Mouse (Mus musculus) kidney, postnatal 0 days (tissue): Measurements from ENCODE around the gene Tapt1. TPM values are rescaled to one million over a fixed set of nuclear protein-coding genes. Genes with fewer than 3 reads are reported as not detected.
"Not testable (repeated sequence)": the region's sequence is repeated elsewhere in the genome, so short reads cannot be mapped to it uniquely, and the experiment has no call there.

ENCODE experiments used
- ATAC-seq: fragments of 200-750 bp; cut with Nextera tagmentation; replicated peaks from 2 replicates; pipeline ENCODE4 v1.8.0; 2017; ENCODE audit warnings: low read depth, moderate number of reproducible peaks, moderate TSS enrichment, moderate library complexity; ENCODE audit not compliant: low FRiP score
- DNase-seq: peaks from one replicate; pipeline ENCODE4 v3.0.0-alpha.2; 2016; ENCODE audit warnings: low spot score
- H3K27ac ChIP-seq: fragments of 300-500 bp; sonication (generic); 2 replicates; pipeline ENCODE4 v1.5.1; 2014; ENCODE audit warnings: mild to moderate bottlenecking
- H3K27me3 ChIP-seq: fragments of 300-500 bp; sonication (generic); 2 replicates; pipeline ENCODE4 v1.6.1; 2014; ENCODE audit warnings: low read length, mixed read lengths; ENCODE audit not compliant: insufficient read depth
- H3K36me3 ChIP-seq: fragments of 300-500 bp; sonication (generic); 2 replicates; pipeline ENCODE4 v1.6.1; 2014; ENCODE audit warnings: low read length, mixed read lengths; ENCODE audit not compliant: insufficient read depth
- H3K4me1 ChIP-seq: fragments of 300-500 bp; sonication (generic); replicated peaks from 2 replicates; pipeline ENCODE4 v1.6.1; 2014; ENCODE audit warnings: antibody characterized with exemption, low read length, mixed read lengths; ENCODE audit not compliant: insufficient read depth
- H3K4me2 ChIP-seq: fragments of 300-500 bp; sonication (generic); 2 replicates; pipeline ENCODE4 v1.6.1; 2014; ENCODE audit warnings: mild to moderate bottlenecking, low read length, moderate library complexity, mixed read lengths
- H3K4me3 ChIP-seq: fragments of 300-500 bp; sonication (generic); replicated peaks from 2 replicates; pipeline ENCODE4 v1.5.1; 2014; ENCODE audit warnings: low read depth, low read length
- H3K9ac ChIP-seq: fragments of 300-500 bp; sonication (generic); 2 replicates; pipeline ENCODE4 v1.6.1; 2014; ENCODE audit warnings: low read depth, low read length
- H3K9me3 ChIP-seq: fragments of 300-500 bp; sonication (generic); replicated peaks from 2 replicates; pipeline ENCODE4 v1.6.1; 2016; ENCODE audit warnings: low read length, inconsistent platforms, mixed read lengths
- CTCF ChIP-seq: IDR thresholded peaks from 2 replicates; pipeline ENCODE4 v1.5.1; 2016; ENCODE audit warnings: antibody characterized with exemption, low read depth, mild to moderate bottlenecking, moderate library complexity
- WGBS: fragments of 180-500 bp; shearing (Covaris S2); extraction: QIAGEN DNeasy Blood & Tissue Kit; methylation state at CpG from one replicate; pipeline ENCODE4 v1.1.7; 2014; 5-methylcytosine and 5-hydroxymethylcytosine counted together
- polyA plus RNA-seq: library from polyadenylated mRNA; unstranded; fragments of >200 nt; fragmentation: Nextera tagmentation; extraction: Ambion mirVana; gene quantifications from 2 replicates; pipeline ENCODE4 v1.2.1, GENCODE M21; 2015

The Tapt1 gene
- polyA plus RNA-seq, 1 experiment from 2014 or later = 27.4 TPM

DNA sequence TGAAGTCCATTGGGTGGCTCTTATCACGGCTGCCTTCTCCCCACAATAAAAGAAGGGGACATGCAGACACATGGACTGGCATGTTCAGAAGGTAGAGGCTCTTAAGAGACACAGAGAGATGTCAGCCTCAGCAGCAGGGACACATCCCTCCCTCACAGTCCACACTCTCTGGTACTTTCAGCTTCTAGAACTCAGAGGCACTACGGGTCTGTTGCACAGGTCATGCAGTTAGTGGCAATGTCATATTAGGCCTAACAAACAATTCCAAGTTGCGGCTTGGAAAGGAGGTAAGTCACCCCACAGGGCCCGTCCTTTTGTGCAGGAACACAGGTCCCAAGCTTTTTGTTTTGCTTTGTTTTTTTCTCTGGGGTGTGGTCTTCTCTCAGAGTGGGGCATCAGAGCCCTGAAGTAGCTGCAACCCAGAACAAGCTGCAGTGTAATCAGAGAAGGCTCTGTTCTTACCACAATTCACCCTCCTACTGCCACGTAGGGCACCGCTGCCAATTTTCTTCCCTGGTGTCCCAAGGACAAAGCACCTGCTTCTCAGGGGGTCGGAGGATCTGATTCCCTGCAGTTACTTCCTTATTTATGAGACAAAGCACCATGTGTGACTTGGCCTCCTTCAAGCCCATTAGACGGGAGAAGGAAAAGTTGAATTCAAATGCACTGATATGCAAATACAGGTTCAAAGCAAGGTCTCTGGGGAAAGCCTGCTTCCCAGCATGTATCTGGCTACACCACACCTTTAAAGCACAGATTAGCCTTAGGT lies 82.8 kb downstream of the Tapt1 start:
- Histone ChIP-seq H3K4me3 (no peak overlapping the region), H3K9me3 (no peaks in the 10 kb centered on the region), H3K4me1 (no peaks in the 10 kb centered on the region), H3K4me2 (no peak overlapping the region), H3K27ac (no peak overlapping the region), H3K9ac (no peak overlapping the region), H3K27me3 (no peaks in the 10 kb centered on the region), H3K36me3 (no peaks in the 10 kb centered on the region)
- DNase-seq = no peak
- 43% methylated on average over 8 of the region's 8 CpGs for WGBS
- no peak for ATAC-seq
- no peak for TF ChIP-seq CTCF

DNA sequence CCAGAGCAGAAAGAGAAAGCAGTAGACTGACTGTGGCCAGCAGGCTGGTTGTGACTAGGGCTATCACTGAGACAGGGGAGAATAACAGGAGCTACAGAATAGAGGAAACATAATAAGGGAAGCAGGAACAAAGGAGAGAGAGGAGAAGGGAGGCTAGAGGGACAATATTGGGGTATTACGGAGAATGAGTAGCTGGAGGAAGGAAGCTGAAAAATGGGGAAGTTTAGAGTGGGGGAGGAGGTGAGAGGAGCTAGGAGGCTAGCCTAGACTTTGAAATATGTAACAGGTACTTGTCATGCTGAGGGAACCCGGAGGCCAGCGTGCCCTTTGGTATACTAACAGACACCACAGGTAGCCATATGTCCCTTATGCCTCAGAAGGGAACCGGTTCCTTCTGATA lies 98.9 kb downstream of the Tapt1 start:
- Histone ChIP-seq H3K27ac (no peak overlapping the region), H3K4me2 (no peak overlapping the region), H3K4me3 (no peak overlapping the region), H3K36me3 (no peaks in the 10 kb centered on the region), H3K27me3 (no peaks in the 10 kb centered on the region), H3K4me1 (no peaks in the 10 kb centered on the region), H3K9me3 (no peaks in the 10 kb centered on the region), H3K9ac (no peak overlapping the region)
- TF ChIP-seq CTCF = no peak
- DNase-seq = no peak
- 71% methylated on average over 4 of the region's 4 CpGs for WGBS
- ATAC-seq = no peak

DNA sequence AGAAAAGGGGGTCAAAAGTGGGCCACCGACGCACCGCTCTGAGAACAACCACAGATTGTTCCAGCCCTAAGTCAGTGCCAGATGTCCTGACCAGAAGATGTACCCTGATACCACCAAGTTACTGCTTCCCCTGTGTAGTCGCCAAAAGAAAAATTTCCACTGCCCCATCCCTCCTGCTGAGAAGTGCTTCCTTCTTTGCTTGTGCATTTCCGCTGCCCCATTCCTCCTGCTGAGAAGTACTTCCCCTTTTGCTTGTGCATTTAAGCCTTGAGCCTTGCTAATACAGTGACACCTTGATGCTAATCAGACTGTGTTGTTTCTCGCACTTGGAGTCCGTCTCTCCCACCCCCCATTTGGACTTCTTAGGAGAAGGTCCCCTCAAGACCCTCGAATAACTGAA lies 99.9 kb downstream of the Tapt1 start:
- H3K27ac ChIP-seq, H3K4me2 ChIP-seq, H3K9ac ChIP-seq, H3K4me1 ChIP-seq, H3K27me3 ChIP-seq, DNase-seq, H3K4me3 ChIP-seq, H3K36me3 ChIP-seq, H3K9me3 ChIP-seq, ATAC-seq: not testable (repeated sequence)
- WGBS = 93% methylated on average over 8 of the region's 8 CpGs

Other genes starting within 250 kb of the Tapt1 start
- gene Fgfbp1, start 244.8 kb downstream of the Tapt1 start, polyA plus RNA-seq = 12.8 and 21.1 TPM in 2 replicates
- gene Prom1, start 124.6 kb downstream of the Tapt1 start, polyA plus RNA-seq = 101 and 108 TPM in 2 replicates